Mouse (Mus musculus) left cerebral cortex, postnatal 36 days (tissue): ENCODE results near the gene Eml3. TPM values are rescaled to one million over a fixed set of nuclear protein-coding genes. Genes with fewer than 3 reads are reported as not detected.
"Not testable (repeated sequence)": the region's sequence is repeated elsewhere in the genome, so short reads cannot be mapped to it uniquely, and the experiment has no call there.

Experiments used
- DNase-seq, 2 experiments: peaks; one replicate each; pipeline ENCODE4 v3.0.0; 2021 to 2022; ENCODE audit warnings: low spot score in 2 of 2, mixed read lengths in 1 of 2
- intact Hi-C: fragments of 180-260 bp; cut with DNase I; formaldehyde crosslinking; loops from one replicate; pipeline ENCODE4 v1.15.1; 2025
- total RNA-seq, 2 experiments: library from RNA; stranded (reverse); gene quantifications; 2 replicates each; pipeline ENCODE4 v1.2.3; 2021

The Eml3 gene
- total RNA-seq, 2 experiments from 2014 or later: 9.6 to 12.6 TPM

- intact Hi-C loops: loop anchor here (5.0 kb wide), 1 partner anchor 56 kb away; the partner anchor contains the start of genes 1810009A15Rik and Gm49416
- DNase-seq: no peak
Measured at GRCm38 (mm10) chr19:8943047-8943446, 13.7 kb downstream of the Eml3 start.

GRCm38 (mm10) chr19:8944062-8944461, 14.7 kb downstream of the Eml3 start:
- DNase-seq: no peak
- intact Hi-C loops: loop anchor here (5.0 kb wide), 1 partner anchor 57 kb away; the partner anchor contains the start of genes 1810009A15Rik and Gm49416

DNA sequence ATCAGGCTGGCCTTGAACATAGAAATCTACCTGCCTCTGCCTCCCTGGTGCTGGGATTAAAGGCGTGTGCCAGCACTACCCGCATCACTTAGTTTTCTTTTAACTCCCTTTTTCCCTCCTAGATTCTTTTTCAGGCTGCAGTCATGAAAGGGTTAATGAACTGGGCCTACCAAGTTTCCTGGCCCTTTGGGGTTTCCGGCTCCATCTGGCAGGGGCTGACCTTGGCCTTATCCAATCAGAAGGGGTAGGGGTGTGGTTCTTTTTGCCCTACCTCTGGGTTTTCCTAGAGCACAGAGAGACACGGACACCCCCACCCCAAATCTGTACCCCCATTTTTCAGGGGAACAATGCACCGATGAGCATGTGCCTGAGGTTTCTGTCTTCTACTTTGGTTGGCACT, 15.4 kb downstream of the Eml3 start:
- intact Hi-C loops: loop anchor here (5.0 kb wide), 1 partner anchor 57 kb away; the partner anchor contains the start of genes 1810009A15Rik and Gm49416
- no peak for DNase-seq

DNA sequence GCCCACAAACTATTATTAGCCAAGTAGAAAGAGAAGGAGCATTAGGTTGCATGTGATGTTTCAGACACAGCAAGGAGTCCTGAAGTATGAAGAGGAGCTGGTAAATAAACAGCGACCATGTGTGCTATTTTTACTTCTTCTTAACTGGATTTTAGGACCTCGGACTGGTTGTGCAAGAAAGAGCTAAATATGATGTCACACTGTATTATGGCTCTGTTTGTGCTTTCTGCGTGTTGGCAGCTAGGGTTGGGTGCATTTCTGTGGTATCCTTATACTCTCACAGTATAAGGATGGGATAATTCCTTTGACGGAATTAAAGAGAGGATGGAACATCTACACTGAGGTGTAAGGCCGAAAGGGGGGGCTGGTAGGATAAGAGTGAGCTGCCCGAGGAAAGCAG, 15.9 kb downstream of the Eml3 start:
- intact Hi-C loops: no loop called here

DNA sequence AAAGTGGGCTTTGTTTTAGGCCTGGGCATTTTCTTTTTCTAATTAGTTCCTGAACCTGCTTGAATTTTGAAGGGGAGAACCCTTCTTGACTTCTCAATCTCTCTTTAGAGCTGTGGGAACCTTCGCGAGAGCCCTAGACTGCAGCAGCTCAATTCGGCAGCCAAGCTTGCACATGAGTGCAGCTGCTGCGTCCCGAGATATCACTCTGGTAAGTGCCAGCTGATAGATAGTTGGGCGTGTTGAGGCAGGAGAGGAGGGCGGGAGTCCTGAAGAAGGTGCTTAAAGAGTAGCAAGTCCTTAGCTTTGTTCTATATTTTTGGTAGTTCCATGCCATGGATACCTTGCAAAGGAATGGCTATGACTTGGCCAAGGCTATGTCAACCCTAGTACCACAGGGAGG, 17.6 kb downstream of the Eml3 start:
- no peak for DNase-seq
- intact Hi-C loops: no loop called here

More for the DNA sequence above, 15.9 kb downstream of the Eml3 start:
- DNase-seq: no peak

- intact Hi-C loops: loop anchor here (5.0 kb wide), 1 partner anchor 113 kb away; the partner anchor contains the start of genes Bscl2 and Gng3
- DNase-seq: no peak
Measured at GRCm38 (mm10) chr19:8950190-8950589, 20.8 kb downstream of the Eml3 start.

- DNase-seq: no peak
- intact Hi-C loops: loop anchor here (2.0 to 5.0 kb wide), 2 partner anchors 15 to 115 kb away; partner anchors contain the start of genes Bscl2, Eef1g and Gng3
Measured at GRCm38 (mm10) chr19:8952241-8952640, 22.9 kb downstream of the Eml3 start.

DNA sequence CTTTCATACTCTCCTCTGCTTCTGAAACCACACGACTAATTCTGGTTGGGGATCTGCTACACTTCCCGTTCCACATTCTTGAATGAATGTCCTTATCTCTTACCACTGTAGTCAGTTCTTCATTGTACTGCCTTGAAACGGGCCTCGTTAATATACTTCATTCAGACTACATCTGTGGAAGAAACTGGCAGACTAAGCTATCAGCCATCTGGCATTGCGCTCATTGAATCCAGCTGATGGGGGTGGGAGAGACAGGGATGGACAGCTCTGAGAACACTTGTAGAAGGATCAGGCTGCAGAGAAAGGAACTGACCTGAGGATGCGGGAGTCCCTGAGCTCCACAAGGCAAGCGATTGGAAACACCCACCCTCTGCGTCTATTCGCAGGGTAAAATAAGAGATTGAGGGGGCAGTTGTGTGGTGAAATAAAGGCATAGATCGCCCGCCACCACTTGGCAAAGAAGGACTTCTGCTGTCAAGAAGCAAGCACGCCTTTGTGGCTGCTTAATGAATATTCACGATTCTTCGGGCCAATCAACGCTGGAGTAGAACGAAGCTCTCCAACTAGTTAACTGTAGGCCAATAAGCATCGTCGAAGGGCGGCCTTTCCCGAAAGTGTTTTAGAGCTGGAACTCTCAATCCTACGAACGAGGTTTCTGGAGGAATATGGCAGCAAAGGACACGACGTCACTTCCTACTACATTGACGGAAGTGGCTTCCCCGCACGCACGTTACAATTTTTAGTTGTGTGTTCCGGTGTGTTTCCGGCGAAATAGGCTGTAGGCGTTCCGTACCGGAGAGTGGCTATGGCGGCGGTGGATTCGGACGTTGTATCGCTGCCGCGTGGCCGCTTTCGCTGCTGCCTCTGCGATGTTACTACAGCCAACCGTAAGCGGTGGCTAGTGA, 24.0 kb downstream of the Eml3 start, which contains the start of gene Tut1:
Gene Tut1 (plus strand): TSS at position 713 of the 905 bp plus-strand sequence.
- intact Hi-C loops: loop anchor here (2.0 to 5.0 kb wide), 2 partner anchors 13 to 116 kb away; partner anchors contain the start of genes Bscl2, Eef1g and Gng3
- peak; percentile 93 to 95 for DNase-seq

DNA sequence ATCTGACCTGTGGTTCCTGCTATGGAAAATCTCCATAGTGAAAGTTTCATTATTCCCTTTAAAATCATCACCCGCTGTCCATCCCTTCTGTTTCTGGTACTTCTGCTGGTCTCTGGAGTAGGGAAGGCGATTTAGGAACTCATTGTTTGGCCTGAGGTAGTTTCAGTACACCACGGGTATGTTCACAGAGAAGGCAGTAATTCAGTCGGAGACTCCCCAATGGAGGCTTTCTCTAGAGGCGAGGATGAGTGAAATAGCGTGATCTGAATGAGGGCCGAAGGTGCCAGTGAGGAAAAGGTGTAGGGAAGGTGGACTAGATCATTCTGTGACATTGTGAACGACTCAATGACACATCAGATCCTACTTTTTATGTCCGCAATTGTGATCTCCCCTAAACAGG, 24.8 kb downstream of the Eml3 start:
- no peak for DNase-seq
- intact Hi-C loops: loop anchor here (5.0 kb wide), 1 partner anchor 117 kb away; the partner anchor contains the start of genes Bscl2 and Gng3

GRCm38 (mm10) chr19:8962256-8962655, 32.9 kb downstream of the Eml3 start:
- DNase-seq: no peak
- intact Hi-C loops: no loop called here

- intact Hi-C loops: no loop called here
- DNase-seq: no peak
Measured at GRCm38 (mm10) chr19:8965075-8965474, 35.7 kb downstream of the Eml3 start.

- intact Hi-C loops: loop anchor here (2.0 kb wide), 1 partner anchor 13 kb away; the partner anchor contains the start of gene Tut1
- DNase-seq: no peak
Measured at GRCm38 (mm10) chr19:8965771-8966170, 36.4 kb downstream of the Eml3 start.

- no peak for DNase-seq
- intact Hi-C loops: loop anchor here (2.0 kb wide), 1 partner anchor 13 kb away; the partner anchor contains the start of gene Tut1
Measured at GRCm38 (mm10) chr19:8966198-8966589, 36.8 kb downstream of the Eml3 start.

GRCm38 (mm10) chr19:8966590-8967372, 37.4 kb downstream of the Eml3 start, which contains the start of gene Eef1g:
TSS of gene Eef1g (plus strand) at chr19:8967041.
- intact Hi-C loops: loop anchor here (2.0 kb wide), 1 partner anchor 14 kb away; the partner anchor contains the start of gene Tut1
- DNase-seq: peak; percentile 99

GRCm38 (mm10) chr19:8967373-8967743, 38.0 kb downstream of the Eml3 start:
- DNase-seq: no peak
- intact Hi-C loops: loop anchor here (2.0 kb wide), 1 partner anchor 15 kb away; the partner anchor contains the start of gene Tut1

- no peak for DNase-seq
- intact Hi-C loops: loop anchor here (2.0 kb wide), 1 partner anchor 15 kb away; the partner anchor contains the start of gene Tut1
Measured at GRCm38 (mm10) chr19:8967893-8968292, 38.5 kb downstream of the Eml3 start.

- intact Hi-C loops: not testable (repeated sequence)
Measured at GRCm38 (mm10) chr19:8972491-8972890, 43.1 kb downstream of the Eml3 start.

GRCm38 (mm10) chr19:8974638-8975037, 45.3 kb downstream of the Eml3 start:
- intact Hi-C loops: no loop called here
- DNase-seq: no peak

More at GRCm38 (mm10) chr19:8972491-8972890, 43.1 kb downstream of the Eml3 start:
- not testable (repeated sequence) for DNase-seq

DNA sequence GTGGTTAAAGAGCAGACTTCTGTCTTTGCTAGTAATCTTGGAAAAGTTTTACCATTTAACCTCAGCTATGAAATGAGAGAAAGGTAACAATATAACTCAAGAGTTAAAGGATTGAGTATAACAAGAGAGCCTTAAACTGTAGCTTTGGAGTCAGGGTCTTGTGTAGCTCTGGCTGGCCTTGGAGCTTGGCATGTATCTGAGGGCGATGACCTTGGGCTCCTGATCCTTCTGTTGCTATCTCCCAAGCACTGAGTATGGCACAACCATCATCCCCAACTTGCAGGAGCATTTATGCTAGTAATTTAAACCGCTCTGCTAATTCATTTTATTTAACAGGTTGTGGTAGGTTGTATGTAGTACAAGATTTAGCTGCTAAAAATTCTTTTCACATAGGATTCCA, 46.1 kb downstream of the Eml3 start:
- intact Hi-C loops: no loop called here
- no peak for DNase-seq
